Mouse (Mus musculus) liver, postnatal 0 days (tissue): ENCODE measurements around the gene Rgl2.

Source experiments
- CTCF ChIP-seq: sonication (generic); IDR thresholded peaks from 2 replicates; pipeline ENCODE4 v1.5.1; 2016; ENCODE audit warnings: antibody characterized with exemption, low read depth
- EP300 ChIP-seq: IDR thresholded peaks from 2 replicates; pipeline ENCODE4 v1.6.1; 2016; ENCODE audit warnings: antibody characterized with exemption, low read depth, mild to moderate bottlenecking

DNA sequence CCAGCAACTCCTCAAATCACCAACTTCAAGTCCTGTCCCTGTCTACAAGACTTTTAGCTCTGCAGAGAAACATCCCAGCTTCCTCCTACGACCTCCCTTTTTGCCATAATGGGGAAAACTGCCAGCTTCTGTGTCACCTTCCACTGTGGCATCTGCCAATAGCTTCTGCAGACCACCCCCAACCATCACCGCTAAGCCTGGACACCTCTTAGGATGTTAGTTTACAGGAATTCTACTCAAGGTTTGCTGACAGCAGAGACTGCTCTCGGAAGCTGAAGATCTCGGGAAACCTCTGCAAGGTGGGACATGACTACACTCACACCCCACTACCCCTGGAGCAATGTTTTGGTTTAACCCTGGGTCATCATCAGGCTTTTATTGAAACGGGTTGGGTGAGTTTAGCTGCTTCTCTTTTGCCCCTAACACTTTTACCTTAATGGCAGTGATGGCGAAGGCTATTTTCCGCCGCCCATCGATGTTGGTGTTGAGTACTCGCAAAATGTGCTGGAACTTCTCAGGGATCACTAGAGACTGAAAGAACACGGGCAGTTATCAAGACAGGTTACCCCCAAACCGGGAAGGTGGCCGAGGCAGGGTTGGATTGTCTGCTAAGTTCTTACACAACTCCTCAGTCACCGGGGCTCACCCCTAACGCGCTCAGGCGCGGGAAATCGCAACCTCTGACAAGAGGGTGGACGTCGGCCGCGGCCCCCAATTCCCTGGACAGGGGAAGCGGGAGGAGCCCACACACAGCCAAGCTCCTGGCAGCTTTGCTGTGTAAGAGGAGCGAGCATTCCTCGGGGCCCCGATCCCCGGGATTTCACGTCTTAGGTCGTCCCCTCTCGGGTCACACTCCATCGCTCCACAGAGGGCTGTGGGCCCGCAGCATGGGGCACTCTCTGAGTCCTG, 25.6 kb downstream of the Rgl2 start:
- TF ChIP-seq CTCF, result no peak
- TF ChIP-seq EP300, result no peak
